Mouse (Mus musculus) heart, adult 10 weeks (tissue): ENCODE measurements around the gene Rdh9. TPM values are rescaled to one million over a fixed set of nuclear protein-coding genes. Genes with fewer than 3 reads are reported as not detected.

Experiments used
- polyA plus RNA-seq: library from polyadenylated mRNA; stranded (reverse); fragments of 350-450 nt; fragmentation: Illumina TruSeq; extraction: RNeasy Lipid Tissue Mini Kit (QIAGEN cat#74804); gene quantifications from one replicate; pipeline ENCODE4 v1.2.3, GENCODE M21; 2014; ENCODE audit warnings: low read depth, low replicate concordance

Gene Rdh9
- polyA plus RNA-seq, result 0.31 TPM

GRCm38 (mm10) chr10:127776011-127776410, at the start of gene Rdh9:
Gene Rdh9 (plus strand): TSS chr10:127776386.

GRCm38 (mm10) chr10:127739083-127739660, 37.0 kb upstream of the Rdh9 start, which contains the start of gene Zbtb39:
Gene Zbtb39 (plus strand): TSS chr10:127739538.

GRCm38 (mm10) chr10:127751548-127751947, 24.6 kb upstream of the Rdh9 start, which contains the start of gene Gpr182:
Gene Gpr182 (minus strand): TSS chr10:127751732.

GRCm38 (mm10) chr10:127759181-127760110, 16.7 kb upstream of the Rdh9 start, which contains the start of the genes Rdh1 and Rdh16f1:
Gene Rdh1 (plus strand): TSS chr10:127759721.
Gene Rdh16f1 (plus strand): TSS chr10:127759787.

GRCm38 (mm10) chr10:127800891-127801290, 24.7 kb downstream of the Rdh9 start, which contains the start of gene Rdh16:
Gene Rdh16 (plus strand): TSS chr10:127801152.

Other genes starting within 250 kb of the Rdh9 start
- gene Nxph4, start 241.8 kb upstream of the Rdh9 start, polyA plus RNA-seq, result not detected
- 87.8 TPM for gene Lrp1, start 155.2 kb upstream of the Rdh9 start, polyA plus RNA-seq
- 48.3 TPM for gene Stat6, start 133.4 kb upstream of the Rdh9 start, polyA plus RNA-seq
- 5.4 TPM for gene Nemp1, start 109.5 kb upstream of the Rdh9 start, polyA plus RNA-seq
- gene Nab2, start 107.8 kb upstream of the Rdh9 start, polyA plus RNA-seq, result 10.6 TPM
- 0.34 TPM for gene Myo1a, start 71.2 kb upstream of the Rdh9 start, polyA plus RNA-seq
- not detected for gene Tac2, start 51.9 kb upstream of the Rdh9 start, polyA plus RNA-seq
- 4.4 TPM for gene Zbtb39, start 36.8 kb upstream of the Rdh9 start, polyA plus RNA-seq
- gene Gpr182, start 24.7 kb upstream of the Rdh9 start, polyA plus RNA-seq, result 4.0 TPM
- not detected for gene Rdh1, start 16.7 kb upstream of the Rdh9 start, polyA plus RNA-seq
- not detected for gene Rdh16f1, start 16.6 kb upstream of the Rdh9 start, polyA plus RNA-seq
- gene Rdh16, start 24.8 kb downstream of the Rdh9 start, polyA plus RNA-seq, result not detected
- not detected for gene Rdh19, start 73.5 kb downstream of the Rdh9 start, polyA plus RNA-seq
- gene Rdh16f2, start 90.1 kb downstream of the Rdh9 start, polyA plus RNA-seq, result not detected
- 0.63 TPM for gene Rdh7, start 112.4 kb downstream of the Rdh9 start, polyA plus RNA-seq
- not detected for gene Sdr9c7, start 122.1 kb downstream of the Rdh9 start, polyA plus RNA-seq
- not detected for gene Hsd17b6, start 231.2 kb downstream of the Rdh9 start, polyA plus RNA-seq
- 3.7 TPM for gene Prim1, start 238.8 kb downstream of the Rdh9 start, polyA plus RNA-seq